Mouse (Mus musculus) frontal cortex, postnatal 36 days (tissue): Measurements from ENCODE around the gene Car10.
A peak's percentile ranks its signal among the peaks of the same experiment; 100 is the strongest.

Experiments used
- DNase-seq, 2 experiments: peaks; one replicate each; pipeline ENCODE4 v3.0.0; 2022; ENCODE audit warnings: low spot score in 2 of 2

The Car10 gene

DNA sequence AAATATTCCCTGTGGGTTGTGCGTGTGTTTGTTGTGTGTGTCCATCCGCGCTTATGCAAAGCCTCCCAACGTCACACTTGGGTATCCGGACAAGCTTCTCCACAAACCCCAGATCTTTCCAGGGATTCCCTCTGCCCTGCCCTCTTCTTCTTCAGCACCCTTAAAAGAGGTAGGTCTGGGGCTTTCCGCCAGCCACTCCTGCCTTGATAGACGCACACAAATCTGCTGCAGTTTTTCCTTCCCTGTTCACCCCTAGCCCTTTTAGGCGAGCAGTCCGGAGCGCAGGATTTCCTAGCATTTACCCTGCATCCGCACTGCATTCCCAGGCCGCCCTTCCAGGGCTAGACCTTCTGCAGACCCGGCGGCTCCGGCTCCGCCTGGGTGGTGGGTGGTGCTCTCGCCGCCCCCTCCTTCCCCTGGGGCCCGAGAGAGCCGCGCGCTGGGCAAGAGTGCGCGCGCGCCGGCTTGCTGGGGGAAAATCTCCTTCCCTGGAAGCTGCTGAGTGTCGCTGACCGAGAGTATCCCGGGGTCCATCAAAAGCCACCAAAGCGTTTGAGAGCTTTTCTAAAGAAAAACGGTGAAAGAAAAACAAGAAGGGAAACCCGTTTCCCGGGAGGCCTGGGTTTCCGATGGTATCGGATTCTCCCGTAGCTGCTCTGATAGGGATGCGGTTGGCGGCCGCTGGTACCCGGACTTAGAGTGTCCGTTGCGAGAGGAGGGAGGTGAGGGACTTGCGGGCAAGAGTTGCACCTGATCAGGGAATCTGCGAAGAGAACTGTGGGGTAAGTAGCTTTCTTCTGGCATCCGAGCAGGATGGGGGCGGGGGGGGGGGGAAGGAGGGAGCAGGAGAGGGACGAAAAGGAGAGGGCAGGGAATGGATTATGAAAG is at the start of gene Car10:
Car10 (plus strand) TSS at position 88 of the 888 bp plus-strand sequence.
- peak; percentile 54 to 68 for DNase-seq

DNA sequence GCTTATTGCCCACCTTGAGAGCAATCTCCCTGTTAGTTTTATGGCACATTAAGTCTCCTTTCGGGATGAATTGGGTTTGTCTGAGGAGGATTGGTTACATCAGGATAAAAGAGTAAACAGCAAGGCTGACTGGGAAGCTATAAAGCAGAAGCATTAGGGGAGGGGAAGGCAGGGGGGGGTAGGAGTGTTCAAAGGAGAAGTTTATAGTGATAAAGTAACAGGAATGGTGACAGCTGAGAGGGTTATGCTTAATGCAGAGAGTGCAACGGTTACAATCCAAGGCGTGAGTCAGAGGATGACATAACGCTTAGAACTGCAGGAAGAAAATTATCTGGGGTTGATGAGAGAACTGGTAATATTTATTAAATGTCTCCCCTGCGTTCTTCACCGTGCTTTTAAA is 32.8 kb upstream of the Car10 start:
- no peak for DNase-seq

DNA sequence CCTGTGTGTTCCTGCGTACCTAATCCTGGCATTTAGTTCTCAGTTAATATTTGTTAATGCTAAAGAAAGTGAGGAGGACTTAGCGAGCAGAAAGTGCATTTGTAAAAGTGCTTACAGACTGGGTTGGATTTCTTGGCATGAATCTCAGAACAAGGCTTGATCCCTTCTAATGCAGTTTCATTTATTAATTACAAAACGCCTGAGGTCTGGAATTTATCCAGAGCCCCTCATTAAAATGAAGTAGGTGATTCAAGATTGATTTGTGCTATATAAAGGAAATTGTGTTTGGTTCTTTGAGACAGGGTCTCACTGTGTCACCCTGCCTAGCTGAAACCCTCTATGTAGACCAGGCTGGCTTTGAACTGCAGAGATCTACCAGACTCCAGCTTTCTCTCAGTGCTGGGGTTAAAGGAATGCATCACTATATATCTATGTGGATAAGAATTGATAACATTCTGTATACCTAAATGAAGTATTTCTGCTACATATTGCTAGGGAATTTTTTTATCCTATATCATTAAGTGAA is 32.1 kb upstream of the Car10 start:
- no peak for DNase-seq

DNA sequence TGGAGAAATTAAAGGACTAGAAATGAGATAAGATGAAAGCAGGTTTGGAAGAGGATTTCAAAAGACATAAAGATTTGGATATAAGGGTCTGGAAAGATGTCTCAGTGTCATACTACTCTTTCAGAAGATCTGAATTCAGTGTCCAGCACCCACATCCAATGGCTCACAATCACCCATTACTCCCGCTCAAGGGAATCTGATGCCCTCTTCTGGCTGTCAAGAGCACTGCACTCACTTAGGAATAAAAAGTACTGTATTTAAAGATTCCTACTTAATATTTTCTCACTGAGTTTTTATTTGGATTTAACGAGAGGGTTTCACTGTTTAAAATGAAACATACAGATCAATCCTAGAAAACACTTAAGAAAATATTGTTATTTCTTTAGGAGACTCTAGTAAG is 2.2 kb upstream of the Car10 start:
- no peak for DNase-seq

DNA sequence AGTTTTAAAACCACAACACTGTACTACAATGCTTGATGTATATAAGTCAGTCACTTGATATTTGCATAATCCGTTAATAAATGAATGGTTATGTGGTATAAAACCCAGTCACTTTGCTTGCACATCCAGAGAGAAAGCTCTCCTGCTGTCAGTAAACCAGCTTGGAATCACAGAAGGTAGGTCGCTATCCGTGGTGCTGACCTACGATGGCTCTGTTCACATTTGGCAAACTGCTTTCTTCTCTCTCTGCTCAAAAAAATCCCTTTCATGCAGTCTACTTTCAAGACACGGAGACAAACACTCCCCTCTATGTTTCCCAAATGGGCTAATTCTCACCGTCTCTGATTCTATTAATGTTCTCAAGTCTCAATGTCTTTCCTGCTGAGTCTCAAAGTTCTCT is 827 bp upstream of the Car10 start:
- DNase-seq = no peak

DNA sequence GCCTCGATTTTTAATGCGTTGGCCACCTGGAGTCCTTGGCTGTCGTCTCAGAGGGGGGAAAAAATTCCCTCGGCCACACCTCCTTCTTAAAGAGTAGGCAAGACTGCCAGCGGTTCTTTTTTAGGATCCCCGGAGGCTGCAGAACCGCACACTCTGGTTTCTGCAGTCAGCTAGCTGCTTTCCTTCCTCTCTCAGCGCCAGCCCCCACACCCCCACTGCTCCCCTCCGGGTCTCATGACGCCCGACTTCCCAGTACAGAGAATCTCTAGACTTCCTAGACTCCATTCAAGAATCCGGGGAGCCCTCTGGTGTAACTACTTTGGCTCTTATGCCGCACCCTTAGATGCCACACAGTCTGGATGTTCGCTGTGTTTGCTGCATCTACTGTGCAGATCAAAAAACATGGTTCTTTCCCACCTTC is 387 bp upstream of the Car10 start:
- peak; percentile 76 for DNase-seq

DNA sequence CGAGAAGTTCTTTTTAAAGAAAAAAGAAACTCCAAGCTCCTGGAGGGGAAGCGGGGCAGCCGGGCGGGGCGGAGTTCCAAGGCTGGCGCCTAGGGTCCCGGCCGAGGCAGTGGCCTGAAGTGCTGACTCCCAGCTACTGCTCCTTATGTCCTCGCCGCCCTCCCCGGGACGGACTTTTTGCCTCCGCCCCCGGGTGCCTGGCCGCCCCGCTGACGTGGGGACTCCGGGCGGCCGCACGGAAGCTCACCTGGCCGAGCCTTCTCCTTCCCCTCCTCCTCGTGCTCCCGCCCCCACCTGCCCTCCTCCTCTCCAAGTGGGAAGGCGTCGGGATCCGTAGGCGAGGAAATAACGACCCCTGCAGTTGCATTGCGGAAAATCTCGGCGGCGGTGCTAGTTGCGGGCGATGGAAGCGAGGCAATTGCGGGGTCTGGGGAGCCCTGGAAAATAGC is 1.1 kb downstream of the Car10 start:
- DNase-seq = peak in 1 of 2 experiments; percentile 59

DNA sequence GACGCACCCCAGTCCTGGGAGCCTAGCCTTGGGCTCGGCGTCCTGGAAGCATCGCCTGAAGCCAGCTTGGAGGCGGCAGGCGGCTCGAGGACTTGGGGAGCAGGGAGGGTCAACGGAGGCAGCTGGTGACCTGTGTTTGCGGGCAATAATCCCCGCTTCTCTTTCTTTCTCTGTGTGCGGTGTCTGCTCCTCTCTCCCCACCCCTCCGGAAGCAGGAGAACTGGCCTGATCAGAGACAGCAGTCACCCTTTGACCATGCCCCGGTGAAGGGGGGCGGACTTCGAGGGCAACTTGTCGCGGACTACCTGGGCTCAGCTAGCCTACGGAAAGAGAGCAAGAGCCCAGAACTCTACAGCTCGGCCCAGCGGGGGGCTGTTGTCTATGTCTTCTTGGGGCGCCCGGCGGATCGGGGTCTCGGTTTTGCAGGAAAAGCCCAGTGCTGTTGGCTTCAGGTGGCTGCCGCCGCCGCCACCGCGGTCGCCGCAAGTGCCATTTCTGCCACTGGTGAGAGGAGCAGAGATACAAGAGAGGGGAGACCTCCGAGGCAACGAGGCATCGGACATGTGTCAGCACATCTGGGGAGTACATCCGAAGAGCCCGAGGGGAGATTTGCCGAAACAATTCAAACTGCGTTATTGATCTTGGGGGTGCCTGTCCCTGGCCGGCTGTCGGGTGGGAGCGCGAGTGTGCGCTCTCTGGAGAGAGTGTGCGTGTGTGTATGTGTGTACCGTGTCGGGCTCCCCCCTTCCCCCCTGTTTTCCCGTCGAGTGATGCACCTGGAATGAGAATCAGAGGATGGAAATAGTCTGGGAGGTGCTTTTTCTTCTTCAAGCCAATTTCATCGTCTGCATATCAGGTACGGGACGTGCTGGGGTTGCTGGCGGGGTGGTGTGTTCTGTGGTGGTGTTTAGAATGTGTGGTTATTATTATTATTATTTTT is 1.9 kb downstream of the Car10 start:
- DNase-seq = peak in 1 of 2 experiments; percentile 14

DNA sequence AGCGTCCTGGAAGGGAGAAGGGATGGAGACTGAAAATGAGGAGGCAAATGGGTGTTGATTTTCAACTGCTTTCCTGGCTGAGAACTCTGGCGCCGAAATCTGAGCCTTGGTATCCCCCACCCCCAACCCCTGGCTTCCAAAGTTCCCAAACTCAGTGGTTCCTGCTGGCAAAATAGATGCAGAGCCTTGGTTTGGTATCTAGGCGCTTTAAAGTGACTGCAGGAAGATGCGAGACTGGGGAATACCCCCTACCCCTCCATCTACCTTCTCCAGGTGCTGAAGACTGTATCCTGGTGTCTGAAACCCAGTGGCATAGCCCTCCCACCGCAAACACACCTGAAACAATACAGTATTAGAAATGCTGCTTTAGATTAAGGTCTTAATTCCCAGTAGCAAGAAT is 2.8 kb downstream of the Car10 start:
- peak in 1 of 2 experiments; percentile 24 for DNase-seq

DNA sequence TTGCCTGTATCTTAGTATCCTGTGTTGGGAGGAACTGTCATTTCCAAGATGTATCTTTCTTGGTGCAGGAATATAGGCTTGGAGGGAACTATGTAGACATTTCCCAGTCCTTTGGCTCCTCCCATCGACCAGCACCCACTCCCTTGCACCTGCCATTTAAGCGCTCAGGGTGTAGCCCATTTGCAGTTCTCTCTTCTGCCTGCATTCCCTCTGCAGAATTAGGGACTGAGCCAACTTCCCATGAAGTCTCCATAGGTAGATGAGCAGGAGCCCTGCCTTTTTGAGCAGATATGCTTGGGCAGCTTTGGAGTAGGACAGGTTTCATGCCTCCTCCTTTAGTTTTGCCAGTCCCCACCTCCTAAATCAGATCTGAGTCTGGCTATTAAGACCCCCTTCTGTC is 3.3 kb downstream of the Car10 start:
- peak in 1 of 2 experiments; percentile 64 for DNase-seq

DNA sequence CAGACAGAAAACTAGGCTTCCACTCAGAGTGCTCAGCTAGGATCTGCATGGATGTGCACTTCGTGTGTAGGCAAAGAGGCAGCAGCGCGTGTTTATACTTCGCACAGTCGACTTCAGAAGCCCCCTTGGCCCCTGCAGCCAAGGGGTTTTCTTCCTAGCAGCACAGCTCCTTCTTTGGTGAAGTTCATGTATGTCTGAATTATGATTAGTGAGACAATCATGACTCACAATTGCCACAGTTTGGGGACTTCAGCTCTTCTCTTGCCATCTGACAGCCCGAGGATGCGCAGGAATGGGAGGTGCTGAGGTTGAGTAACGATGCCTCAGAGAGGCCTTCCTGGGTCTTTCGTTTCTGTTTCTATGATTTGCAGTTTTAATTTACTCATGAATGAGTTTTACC is 4.5 kb downstream of the Car10 start:
- DNase-seq = peak in 1 of 2 experiments; percentile 15

DNA sequence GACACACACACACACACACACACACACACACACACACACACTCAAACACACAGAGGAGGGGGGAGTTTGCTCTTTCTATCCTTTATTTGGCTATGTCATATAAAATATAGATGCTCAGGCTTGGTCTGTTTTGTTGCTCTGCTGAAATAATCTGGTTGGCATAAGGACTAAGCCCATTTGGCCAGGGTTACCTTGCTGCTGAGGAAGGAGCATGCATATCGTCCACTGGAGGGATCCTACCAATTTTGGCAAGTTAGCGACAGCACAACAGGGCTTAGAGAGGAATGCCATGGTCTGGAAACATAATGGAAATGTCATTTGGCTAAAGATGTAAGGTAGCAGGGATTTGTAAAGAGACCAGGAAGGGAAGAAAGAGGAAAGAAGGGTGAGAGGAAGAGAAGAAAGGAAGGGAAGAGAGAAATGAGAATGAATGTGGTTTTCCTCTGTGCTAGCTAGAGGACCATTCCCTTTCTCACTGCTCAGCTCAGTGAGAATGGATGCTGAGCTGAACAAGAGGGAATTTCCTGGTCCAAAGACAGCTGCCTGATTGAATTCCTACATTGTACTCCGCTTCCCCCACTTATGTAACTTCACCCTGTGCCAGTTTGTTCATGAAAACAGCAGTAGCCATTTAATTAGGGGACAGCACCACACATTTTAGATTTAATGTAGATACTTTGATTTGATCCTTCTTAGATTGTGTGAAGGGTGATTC is 5.4 kb downstream of the Car10 start:
- DNase-seq = no peak

DNA sequence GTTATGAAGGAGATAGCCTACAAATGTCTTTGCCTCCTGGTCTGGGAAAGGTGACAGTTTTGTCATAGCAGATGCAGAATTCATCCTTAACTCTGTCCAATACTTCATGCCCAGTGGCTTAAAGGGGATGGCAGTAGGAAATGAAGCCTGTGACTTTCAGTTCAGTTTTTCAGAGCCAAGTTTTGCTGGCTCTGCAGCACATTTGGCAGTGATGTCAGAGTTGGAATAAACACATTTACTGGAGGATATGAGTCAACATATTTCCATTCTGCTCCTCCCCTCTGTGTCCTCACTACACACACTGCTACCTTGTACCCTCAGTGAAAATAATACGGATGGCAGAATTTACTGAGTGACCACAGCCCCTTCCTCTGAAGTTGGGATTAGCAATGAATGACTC is 11.6 kb downstream of the Car10 start:
- no peak for DNase-seq

DNA sequence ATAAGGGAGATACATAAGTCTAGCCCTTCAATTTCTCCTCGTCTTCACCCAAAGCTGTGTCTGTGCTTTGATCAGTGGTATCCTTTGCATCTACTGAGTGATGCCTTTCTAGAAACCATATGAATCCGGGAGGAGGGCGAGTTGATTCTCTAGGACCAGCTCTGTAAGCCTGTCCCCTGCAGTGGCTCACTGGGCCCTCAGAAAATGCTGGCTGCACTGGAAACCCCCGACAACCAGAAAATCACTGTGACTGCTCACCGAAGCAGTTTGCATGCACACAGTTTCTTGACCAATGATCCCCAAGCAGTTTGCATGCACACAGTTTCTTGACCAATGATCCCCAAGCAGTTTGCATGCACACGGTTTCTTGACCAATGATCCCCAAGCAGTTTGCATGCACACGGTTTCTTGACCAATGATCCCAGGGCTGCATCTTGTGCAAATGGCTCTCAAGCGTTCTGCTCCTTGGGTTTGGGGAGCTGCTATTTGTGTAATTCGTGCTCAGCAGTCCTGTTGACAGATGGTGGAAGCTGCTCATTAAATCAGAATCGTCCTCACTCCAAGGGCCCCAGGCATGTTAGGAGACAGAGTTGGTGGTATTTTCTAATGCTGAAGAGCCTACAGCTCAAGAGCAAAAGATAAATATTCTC is 23.1 kb downstream of the Car10 start:
- DNase-seq = peak in 1 of 2 experiments; percentile 67

DNA sequence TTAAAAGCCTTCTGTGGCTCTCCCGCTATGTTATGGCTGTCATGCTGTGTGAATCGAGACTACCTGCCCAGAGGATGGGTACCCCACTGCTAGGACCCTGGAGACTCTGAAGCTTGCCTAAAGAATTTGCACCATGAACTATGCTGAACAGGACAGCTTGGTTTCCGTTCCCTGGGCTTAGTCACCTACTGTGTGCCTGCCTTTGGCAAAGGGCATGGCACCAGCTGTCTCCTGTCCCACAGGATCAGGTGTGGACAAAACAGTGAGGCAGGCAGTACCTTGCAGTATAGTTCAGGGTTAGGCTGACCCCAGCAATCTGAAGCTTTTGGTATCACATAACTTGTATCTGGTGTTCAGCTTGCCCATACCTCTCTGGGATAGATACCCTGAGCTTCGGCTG is 25.9 kb downstream of the Car10 start:
- DNase-seq = no peak

DNA sequence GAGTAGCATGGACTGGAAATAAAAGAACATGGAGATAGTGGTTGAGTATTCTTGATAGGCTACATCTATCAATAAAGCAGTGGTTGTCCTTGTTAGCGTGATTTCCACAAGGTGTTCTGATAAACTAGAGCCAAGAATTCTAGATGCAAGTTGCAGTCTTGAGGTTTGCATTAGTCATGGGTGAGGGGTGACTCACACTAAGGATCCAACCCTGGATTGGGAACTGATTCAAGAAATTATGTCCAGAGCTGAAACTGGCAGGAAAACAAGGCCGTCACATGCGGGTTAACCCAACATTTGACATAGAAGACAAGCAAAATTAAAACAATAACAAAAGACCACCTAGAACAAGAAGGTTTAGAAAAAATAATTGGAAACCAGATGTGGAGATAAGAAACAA is 28.6 kb downstream of the Car10 start:
- DNase-seq = no peak

DNA sequence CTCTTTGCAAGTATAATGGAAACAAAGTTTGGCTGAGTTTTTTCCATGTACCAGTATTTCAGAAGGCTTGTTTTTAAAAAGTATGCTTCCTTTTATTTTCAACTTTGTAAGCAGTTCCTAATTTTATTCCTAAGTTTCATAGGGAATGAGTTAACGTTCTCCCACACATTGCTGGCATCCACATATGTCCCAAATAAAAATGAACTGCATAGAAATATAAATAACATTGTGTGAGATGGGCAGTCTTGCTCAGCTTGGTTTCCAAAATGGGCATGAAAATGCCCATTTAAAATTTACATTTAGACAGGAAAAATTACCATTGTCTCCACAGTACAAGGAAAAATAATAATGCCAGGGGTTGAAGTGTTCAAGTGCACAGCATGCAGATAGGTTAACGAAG is 30.7 kb downstream of the Car10 start:
- DNase-seq = peak in 1 of 2 experiments; percentile 57

DNA sequence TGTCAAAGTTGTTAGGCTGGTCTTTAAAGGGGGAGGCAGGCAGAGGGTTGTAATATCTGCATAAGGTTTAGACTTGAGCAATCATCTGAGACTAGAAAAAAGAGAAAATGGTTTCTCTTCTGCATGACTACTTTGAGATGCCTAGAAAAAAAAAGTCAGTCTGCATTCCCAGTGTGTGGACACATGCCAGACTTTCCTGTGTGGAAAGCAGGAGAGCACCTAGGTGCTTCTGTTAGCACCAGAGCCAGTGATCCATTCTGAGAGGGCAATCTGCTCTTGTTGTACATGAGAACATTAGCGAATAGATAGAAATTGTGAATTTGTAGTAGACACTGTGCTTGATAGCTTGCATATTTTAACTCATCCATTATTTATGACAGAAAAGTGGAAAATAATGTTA is 40.0 kb downstream of the Car10 start:
- no peak for DNase-seq

DNA sequence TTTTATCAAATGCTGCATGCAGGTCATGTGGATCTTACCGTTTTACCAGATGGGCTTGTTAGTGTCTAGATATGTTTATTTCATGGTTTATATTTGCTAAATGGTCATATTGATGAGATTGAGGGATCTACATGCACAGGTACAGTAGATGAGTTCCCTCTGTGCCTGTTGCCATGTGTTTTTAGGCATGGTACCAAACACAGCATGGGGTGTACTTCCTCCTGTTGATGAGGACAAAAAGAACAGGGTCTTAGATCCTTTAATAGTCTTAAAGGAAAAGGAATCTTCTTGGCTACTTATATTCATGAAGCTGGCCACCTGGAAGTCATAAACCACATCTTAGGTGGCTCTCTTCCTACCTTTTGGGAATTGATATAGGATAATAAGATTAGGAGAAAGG is 43.9 kb downstream of the Car10 start:
- DNase-seq = no peak

DNA sequence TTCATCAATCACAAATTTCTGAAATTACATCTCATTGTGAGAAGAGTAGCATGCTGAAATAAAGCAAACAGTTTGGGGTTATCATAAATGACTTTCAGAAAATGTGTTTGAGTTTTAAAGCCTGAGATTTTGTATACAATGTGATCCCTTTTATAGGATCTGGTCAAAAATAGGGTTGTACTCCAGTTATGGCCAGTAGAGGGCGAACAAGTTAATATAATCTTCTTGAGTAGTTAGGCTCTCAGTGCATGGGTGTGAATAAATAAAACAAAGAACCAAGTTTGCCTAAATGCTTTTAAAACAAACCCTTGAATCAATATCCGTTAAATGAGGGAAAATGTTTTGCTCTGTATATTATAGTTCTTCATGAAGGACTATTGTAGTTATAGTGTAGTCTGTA is 46.7 kb downstream of the Car10 start:
- peak; percentile 11 to 63 for DNase-seq

DNA sequence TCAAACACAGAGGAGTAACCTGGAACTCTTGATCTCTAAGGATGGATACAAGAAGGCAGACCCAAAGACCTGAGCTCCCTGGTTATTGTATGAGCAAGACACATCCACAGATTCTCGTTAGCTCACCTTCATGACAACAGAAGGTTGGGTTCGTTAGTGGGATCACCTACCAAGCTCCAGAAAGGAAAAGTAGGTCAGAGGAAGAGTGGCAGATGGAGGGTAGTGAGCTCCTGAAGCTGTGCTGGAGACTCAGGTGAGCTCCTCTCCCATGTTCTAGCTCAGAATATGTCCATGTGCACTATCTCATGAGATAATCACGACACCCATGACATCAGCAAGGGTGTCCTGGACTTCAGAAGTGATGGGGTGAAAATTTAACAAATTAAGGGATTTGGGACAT is 57.1 kb downstream of the Car10 start:
- no peak for DNase-seq
